Mouse (Mus musculus) ZHBTc4 (cell line): Measurements from ENCODE around the gene Slc32a1.

ENCODE experiments used
- DNase-seq: peaks from one replicate; pipeline ENCODE4 v3.0.0-alpha.2; 2011; ENCODE audit warnings: low read depth, low spot score

Gene Slc32a1

GRCm38 (mm10) chr2:158655806-158656205, 45.2 kb downstream of the Slc32a1 start:
- no peak for DNase-seq

- DNase-seq = no peak
Observed at GRCm38 (mm10) chr2:158658822-158659221, 48.3 kb downstream of the Slc32a1 start.

DNA sequence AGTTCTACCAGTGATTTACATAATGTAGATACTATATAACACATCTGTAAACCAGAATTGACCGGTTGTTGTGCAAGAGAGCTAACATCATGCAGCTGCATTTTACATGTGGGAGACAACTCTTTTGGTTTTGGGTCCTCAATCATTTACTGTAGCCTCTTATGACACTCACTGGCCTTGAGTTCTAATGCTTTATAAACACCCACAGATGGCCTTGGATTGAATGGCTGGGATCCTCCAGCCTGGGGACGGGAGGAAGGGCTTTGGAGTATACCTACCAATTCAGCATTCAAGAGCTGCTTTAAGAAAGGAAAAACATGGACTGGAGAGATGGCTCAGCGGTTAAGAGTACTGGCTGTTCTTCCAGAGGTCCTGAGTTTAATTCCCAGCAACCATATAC, 48.8 kb downstream of the Slc32a1 start:
- no peak for DNase-seq

DNA sequence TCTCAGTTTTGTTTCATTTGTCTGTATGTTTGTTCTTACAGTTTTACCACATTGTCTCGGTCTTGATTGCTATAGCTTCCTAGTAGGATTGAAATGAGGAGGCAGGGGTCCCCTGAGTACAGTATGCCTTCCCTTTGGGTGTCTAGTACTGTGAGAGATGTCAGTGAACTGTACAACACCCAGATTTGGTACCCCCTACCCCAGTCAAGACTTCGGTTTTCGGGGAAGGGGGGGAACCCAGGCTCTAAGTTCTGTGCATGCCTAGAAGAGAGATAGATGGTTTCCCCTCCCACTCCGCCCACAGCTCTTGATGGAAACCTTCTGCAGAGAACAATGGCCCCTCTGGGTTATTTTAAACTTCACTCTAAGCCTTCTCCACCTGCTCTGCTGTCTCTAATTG, 54.5 kb downstream of the Slc32a1 start, which contains the start of gene Ppp1r16b:
Gene Ppp1r16b, plus strand, starts transcription at position 301 of the 400 bp plus-strand sequence.
- DNase-seq = no peak
